Mouse (Mus musculus) c-Kit-negative CD71-positive TER-119-positive erythroid progenitor cells, embryonic 14.5 days (primary cell): ENCODE results near the gene Bphl.
"Not testable (repeated sequence)": the region's sequence is repeated elsewhere in the genome, so short reads cannot be mapped to it uniquely, and the experiment has no call there.

Experiments used
- DNase-seq: peaks from one replicate; pipeline ENCODE4 v3.0.0-alpha.2; 2013; ENCODE audit warnings: low read depth, low spot score

The Bphl gene

DNA sequence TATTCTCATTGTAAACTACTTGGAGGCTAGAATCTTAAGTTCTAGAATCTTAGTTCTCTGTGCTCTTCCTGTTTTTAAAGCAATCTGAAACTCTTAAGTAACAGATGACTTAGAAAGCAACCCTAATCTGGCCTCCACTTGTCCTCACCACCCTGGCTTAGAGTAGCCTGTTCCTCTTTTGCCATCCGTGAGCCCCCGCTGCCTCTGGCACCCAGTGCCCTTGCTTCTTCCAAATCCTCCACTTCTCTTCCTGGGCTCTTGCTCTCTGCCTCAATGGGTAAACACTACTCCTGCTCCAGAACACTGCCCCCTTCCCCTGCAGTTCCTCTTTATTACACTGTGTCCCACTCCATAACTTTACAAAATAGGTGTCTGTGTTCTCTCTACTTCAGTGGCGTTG, 14.3 kb downstream of the Bphl start:
- DNase-seq = no peak

DNA sequence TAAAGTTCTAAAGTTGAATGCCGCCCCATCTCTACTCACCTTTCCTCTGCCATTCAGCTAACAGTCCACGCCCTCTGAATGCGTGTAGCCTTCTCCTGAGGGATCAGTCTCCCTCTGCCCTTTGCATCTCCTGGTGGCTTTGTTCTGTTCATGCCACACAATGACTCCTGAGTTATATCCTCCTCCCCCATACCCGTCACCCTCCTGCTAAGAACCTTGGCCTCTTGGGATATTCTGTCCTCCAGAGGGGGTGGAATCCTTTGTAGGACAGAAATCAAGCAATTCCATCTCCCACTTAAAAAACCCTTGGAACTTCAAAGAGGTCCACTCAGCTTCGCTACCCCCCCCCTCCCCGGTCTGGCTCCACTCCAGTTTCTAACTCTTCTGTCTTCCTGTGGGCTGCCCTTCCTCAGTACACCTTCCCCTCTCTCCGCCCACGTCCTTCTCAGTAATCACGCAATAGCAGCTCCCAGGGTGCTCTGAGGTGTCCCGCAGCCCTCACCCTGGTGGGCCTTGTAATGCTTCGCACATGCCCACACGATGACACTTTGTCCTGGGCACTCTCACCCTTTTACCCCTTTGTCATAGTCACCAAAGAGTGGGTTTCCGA, 16.4 kb downstream of the Bphl start:
- DNase-seq = no peak

DNA sequence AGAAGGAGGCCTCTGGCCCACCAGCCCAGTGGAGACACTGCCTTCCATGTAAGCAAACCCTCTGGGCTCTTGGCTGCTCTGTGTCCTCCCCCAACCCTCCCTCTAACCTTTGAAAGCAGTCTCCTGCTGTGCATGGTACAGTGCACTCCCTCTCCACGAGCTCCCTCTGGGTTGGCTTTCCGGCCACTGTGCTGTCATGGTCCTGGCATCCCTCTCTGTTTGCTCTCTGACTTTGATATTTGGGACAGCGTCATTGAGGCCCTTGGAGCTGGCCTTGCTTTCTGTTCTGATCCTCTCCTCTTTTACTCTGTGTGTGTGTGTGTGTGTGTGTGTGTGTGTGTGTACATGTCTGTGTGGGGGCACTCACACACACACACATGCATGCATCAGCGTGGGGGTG, 17.0 kb downstream of the Bphl start:
- DNase-seq = no peak

DNA sequence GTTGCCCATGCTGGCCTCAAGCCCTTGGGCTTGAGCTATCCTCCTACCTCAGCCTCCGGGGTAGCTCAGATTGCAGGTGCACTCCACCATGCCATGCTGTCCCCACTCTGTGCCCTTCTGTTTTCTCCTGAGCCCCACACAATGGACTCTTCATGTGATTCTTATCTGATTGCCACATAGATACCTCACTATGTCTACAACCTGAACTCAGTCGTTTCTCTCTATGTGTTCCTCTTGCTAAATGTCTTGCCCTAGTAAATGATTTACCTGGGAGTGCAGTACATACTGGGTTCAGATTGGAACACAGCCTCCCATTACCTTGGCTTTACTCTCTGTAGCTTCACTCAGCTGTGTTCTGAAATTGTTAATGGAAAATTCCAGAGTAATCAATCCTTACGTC, 17.6 kb downstream of the Bphl start:
- no peak for DNase-seq

DNA sequence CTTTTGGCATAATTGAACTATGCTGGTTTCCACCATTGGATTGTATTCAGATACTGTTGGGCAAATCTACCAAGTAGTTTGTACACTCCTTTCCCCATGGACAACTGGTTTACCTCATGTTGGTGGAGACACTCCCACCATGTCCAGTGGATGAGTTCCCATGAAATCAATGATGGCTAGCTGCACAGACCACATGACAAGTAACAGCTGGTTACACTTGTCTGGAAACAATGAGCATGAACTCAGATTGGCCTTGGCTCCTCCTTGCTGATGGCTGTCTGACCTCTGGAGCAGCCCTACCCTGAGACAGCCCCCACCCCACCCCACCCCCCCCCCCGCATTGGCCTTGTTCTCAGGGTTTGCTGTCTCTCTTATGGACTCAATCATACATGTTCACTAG, 19.9 kb downstream of the Bphl start:
- DNase-seq = no peak

DNA sequence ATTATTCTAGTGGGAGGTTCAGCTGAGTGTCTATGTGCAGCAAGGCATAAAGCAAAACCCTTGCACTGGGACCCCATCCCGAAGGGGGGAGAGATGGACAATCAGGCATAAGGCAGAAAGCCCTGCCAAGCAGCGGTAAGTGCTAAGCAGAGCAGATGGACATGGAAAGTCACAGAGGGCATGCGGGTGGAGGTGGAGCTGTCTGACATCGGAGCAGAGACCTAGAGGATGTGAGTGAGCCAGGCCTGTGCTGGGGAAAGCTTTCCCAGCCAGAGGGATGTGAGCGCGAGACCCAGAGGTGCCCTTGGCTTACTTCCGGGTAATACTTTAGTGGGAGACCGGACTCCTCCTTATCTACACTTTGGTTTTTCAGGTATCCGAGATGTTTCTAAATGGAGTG, 22.7 kb downstream of the Bphl start:
- DNase-seq = no peak

DNA sequence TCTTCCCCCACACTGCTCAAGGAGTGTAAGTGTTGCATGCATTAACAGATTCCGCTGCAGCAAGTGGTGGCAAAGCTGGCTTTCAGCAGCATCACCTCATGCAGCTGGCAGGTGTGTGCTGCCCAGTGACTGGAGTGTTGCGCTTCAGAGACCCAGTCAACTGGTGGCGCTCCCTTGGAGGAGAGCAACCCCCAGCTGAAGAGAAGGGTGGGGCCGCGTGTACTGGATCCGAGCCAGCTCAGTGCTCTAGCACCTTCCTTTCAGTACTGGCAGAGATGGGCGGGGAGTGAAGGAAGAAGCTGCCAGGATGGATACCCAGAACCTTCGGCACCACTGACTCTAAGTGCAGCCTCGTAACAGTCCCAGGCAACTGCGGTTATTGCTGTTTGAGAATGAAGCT, 25.1 kb downstream of the Bphl start:
- DNase-seq = no peak

DNA sequence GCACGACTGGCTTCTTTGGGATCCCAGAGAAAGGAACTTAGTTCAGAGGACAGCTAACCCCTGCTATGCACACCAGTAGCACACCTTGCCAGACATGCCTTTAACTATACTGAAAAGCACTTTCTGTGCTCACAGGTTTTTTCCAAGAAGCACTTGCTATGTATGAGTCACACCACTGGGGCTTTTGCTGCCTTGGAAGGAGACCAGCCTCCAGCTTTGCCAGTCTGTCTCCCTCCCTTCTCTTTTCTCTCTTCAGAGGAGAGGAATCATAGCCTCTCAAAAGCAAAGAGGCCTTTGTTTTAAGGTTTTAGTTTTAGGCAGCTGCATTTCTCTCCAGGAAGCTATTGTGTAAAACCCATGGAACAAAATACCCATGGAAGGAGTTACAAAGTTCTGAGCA, 29.0 kb downstream of the Bphl start:
- DNase-seq = no peak

DNA sequence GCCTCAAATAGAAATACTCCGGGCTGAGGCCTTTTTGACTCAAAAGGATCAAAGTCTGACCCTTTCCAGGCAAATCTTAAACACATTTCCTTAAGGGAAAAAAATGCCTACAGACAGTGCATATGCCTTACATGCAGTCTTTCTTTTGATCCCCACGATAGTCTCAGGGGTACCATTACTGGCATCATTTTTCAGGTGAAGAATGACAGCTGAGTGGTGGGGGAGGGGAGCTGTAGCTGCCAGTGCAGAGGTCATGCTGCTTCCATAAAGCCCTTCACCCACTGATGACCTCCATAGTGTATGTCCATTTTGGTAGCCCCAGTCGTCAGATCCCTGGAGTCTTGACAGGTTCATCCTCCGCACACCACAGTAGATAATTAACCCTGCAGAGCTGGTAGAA, 32.9 kb downstream of the Bphl start:
- DNase-seq = no peak

DNA sequence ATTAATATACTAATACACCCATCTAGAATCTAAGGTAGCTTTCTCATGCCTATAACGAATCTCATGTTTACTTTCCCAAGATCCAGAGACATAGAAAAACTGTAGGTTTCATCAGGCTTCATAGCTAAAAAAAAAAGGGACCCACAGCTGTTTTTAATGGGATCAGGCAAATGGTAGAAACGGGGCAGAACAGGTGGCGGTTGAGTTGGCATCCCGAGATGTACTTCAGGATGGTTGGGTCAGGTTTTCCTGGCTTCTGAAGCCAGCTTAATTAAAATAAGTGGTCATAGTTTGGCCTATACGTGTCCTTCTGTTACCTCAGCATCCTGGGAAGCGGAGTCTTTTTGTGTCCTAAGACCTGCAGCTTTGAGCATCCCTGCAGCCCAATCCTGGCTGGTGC, 34.4 kb downstream of the Bphl start:
- no peak for DNase-seq

DNA sequence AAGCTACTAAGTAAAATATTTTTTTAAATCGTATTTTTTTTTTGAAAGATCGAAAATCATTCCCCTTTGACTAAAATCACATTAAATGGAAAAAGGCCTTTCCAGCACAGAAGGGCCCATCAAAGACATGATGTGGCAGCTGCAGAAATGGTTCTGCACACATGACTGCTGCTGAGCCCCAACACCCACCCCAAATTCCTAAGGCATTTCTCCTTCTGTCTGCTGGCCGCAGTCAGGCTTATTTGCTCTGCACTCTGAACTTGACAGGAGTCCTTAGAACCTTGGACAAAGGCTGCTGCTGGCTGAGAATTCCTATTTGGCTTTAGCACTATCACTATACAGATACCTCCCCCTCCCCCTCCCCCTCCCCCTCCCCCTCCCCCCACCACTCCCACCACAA, 35.5 kb downstream of the Bphl start:
- no peak for DNase-seq

DNA sequence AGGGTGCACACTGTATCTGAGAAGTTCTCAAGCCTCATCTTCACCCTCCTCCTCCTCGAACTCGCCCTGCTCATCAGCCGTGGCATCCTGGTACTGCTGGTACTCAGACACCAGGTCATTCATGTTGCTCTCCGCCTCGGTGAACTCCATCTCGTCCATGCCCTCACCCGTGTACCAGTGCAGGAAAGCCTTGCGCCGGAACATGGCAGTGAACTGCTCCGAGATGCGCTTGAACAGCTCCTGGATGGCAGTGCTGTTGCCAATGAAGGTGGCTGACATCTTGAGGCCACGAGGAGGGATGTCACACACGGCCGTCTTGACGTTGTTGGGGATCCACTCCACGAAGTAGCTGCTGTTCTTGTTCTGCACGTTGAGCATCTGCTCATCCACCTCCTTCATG, 37.0 kb downstream of the Bphl start:
- not testable (repeated sequence) for DNase-seq

DNA sequence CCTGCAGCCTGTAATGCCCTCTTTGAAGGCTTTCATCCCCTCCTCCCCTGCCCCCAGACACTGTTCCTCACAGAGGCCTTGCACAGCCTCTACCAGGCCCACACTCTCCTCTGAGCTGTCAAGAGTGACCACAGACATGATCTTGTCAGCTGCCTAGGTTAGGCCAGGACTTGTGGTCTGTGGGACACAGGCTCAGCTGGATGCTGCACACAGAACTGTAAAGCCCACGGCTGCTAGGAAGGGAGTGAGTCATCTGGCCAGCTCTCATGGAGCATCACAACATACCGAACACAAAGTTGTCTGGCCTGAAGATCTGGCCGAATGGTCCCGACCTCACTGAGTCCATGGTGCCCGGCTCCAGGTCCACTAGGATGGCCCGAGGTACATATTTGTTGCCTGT, 38.5 kb downstream of the Bphl start:
- not testable (repeated sequence) for DNase-seq

DNA sequence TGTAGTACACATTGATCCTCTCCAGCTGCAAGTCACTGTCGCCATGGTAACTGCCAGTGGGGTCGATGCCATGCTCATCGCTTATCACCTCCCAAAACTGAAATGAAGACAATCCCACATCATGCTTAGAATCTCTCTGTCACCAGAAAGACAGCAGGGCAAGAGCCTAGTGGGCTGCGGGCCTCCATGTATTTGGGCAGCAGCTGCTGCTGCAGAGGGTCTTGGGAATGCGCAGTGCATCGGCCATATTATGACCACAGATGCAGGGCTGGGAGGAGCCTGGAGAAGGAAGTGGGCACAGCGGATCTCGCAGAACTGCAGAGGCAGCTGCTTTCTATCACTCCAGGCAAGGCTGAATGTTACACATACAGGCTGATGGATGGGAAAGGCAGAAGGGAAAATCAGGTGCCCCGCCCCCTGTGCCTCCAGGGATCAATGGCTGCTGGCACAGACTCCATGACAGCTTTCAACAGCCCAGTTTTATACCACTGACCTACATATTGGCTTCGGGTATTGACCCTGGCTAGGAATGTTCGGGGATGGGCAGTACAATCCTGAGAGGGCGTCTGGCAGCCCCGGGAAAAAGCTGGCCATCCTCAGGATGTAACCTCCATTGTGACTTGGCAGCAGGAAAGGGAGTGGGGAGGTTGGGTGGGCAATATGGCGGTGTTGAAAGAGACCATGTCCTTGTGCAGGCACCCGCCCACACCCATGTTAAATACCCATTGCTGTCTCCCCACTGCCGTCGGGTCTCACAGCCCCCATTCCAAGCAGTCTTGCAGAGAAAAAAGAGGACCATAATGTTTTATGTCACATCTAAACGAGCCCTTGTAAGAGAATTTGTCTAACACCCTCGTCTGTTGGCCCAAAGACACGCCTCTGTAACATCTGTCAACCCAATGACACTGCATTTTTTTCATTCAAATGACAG, 39.4 kb downstream of the Bphl start:
- DNase-seq = peak; percentile 9

DNA sequence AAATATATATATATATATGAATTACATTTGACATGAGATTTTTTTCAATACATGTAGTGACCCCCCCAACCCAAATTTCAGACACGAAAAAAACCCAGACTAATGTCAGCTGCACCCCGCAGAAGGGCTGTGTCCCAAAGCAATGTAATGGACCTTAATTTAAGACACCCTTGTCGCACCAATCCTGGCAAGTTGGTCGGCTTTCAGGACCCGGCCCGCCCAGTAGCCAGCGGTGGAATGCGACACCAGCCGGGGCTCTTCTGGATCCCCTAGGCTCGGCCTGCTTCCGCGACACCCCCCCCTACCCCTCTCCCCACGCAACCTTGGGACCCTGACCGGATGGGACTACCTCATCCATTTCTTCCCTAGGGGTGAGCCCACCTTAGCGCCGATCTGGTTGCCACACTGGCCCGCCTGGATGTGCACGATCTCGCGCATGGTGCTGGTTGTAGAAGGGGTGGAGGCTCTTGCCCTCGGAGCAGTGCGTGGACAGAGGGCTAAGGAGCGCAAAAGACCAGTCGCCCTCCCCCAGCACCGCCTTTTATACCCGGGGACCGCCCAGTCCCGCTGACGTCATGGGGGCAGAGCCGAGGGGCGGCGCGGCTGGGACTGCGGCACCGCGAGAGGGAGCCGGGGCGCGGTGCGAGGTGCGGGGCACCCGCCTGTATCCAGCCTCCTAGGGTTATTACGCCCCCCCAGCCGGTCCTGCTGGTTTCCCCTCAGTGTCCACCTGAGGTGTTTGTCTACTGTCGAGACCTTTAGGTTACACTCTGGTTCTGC, 40.3 kb downstream of the Bphl start, which contains the start of gene Tubb2a:
TSS of gene Tubb2a (minus strand) at position 516 of the 780 bp plus-strand sequence.
- peak; percentile 73 for DNase-seq

DNA sequence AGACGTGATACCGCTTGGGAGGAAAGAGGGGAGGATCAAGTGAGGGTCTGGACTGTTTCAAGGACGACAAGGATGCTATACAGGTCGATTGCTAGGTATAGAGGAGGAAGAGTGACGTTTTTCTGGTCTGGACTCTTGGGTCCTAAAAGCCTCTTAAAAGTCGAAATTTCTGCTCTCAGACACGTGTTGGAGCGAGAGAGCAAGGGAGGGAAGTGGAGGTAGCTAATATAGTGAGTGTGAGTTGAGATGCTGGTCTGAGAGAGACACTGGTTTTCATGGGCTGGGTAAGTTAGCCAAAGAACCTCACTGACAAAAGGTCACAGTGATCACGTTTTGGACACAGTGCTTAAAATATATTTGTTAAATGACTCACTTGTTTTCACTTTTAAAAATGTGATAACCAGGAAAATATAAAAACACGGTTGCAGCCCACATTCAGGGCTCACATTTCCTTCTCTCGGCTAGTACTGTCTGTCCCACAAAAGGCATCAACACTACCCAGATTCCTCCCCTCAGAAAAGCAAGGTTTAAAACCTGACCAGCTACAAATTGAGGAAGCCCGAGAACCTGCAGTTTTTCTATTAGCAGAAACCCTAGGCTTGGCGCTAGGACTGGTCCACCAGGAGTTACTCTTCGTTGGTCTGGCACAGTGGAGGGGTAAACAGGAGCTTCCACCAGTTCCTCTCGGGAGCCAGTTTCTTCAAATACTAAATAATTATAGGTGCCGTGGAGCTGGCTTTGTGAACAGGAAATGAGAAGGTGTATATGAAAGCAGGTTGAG, 41.3 kb downstream of the Bphl start:
- DNase-seq = no peak

DNA sequence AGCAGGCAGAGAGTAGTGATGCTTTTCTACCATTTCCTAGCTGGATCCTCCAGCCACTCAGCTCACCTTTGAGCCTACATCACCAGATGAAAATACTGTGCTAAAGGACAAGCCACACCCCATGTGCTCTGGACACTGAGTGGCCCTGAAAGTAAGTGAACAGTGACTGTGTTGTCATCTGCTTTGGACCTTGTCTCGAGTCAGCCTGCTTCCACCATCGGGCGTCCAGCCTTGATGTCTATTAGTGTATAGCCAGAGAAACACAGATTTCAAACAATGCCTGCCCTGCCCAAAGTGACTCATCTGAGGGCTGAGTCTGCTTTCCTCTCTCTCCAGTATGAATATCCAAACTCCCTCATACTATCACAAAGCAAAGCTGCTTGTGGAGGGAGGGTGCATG, 42.4 kb downstream of the Bphl start:
- no peak for DNase-seq

DNA sequence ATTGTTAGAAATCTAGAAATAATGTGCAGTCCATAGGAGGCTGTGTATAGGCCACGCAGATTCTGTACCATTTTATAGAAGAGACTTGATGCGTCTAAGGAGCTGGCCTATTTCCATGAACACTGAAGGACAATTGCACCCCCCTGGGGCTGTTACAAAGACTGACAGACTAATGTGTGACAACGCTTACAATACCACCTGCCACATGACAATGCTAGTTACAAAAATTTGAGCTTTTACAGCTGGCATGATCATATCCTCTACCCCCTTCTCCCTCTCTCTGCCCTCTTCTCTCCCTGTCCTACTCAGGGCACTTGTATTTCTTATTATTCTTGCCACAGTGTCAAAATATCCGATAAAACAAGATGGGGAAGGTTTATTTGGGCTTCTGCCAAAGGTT, 44.5 kb downstream of the Bphl start:
- no peak for DNase-seq

DNA sequence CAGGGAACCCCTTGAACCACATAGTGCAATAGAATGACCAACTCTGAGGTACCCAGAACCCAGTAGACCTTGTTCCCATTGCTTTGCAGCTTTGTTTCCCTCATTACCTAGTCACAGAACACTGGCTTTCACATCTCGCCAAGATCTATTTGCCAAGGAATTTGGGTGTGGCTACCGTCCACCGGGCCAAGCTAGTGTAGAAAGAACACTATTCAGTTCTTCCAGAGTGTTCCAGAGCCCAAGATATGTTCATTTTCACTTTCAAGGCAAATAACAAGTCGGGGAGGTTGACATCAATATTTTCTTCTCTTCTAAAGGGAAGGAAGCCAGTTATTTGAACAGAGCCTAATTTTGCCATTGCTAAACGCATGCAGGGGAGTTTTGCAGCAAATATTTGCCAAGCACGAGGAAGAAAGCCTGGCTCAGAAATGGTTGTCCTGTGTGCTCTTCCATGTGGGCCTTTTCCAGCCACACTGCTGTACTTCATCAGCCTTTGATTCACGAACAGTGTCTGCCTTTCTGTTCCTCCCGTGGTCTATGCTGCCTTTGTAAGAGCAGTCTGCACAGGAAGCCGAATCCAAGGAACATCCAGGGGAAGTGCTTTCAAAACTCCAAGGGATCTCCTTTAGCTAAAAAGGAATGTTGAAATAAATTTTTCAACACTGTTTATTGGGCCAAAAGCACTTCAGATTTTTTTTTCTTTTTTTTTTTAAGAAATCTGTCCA, 46.8 kb downstream of the Bphl start:
- DNase-seq = no peak

DNA sequence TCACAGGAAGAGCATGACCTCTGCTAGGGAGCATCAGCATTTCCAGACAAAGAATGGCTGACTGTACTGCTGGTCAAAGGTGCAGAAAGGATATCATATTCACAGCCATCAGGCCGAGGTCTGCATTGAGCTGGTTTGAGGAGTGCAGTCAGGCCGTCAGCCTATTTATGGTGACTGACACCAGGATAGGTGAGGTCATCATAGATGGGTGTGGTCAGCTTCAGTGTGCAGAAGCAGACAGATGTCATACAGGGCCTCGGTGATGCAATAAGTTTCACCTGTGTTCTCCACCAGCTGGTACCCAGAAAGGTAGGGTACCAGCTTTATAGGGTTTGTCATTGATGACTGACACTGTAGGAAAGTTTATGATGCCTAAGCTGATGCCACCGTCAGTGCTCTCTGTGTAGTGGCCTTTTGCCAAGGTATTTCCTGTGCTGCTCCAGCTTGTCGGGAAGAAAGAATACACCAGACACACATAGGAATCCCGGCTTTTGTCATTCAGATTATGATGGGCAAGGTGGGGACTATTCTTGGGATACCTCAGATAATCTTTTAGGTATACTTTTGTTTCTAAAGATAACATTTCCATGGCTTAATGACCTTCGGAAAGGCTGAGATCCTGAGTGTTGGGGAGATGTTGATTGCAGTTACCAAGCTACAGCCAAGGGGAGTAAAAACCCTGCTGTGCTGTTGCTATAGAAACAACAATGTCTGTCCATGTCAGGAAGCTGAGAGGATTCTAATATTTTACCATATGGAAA, 49.8 kb downstream of the Bphl start:
- no peak for DNase-seq
